Mouse (Mus musculus): Measurements from ENCODE around the gene Jak2. TPM values are rescaled to one million over a fixed set of nuclear protein-coding genes. Genes with fewer than 3 reads are reported as not detected.

Jak2 gene
- total and polyA plus RNA-seq, 3 experiments: 26.4 to 78.6 (median 30.2) TPM

DNA sequence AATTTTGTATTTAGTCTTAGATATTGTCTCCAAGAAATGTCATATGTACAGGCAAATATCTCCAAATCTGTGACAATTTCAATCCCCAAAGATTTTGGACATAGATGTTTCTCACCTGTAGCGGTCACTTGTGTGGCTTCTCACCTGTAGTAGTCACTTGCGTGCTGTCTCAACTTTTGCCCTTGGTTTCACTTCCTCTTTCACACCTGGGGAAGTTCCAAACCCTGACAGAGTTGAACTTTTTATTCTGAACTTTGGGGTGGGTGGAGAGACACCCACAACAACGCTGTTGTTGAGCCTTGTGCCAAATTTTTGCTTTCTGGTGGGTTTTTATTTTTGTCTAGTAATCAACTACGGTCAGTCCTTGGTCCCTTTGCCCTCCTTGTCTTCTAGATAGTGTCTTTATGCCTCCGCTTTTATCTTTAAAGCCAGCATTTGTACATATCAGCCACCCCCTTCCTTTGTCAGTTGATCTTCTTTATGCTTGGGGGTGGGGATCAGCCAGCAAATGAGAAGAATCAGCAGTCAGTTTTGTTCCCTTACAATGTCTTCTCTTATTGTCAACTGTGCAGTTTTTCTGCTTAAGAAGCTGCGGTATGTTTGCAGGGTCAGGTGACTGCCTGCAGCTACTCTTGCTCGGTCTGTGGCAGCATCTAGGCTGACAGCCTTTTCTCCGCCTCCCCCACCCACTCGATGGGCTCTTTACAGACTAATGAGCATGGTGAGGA is 14.8 kb upstream of the Jak2 start (continued):
- peak in 1 of 2 experiments; percentile 49; a peak in 1 of 4 replicates for TF ChIP-seq POLR2A (IDR thresholded peaks at IDR 0.05; ENCODE audit: control insufficient read depth in 1 of 2, insufficient read depth in 1 of 2, low read depth in 1 of 2, low read length in 2 of 2, poor library complexity in 1 of 2)
- no peak for TF ChIP-seq MXI1 (IDR thresholded peaks at IDR 0.05; ENCODE audit: low read depth, low read length)
- TF ChIP-seq TAL1 (IDR thresholded peaks at IDR 0.05; ENCODE audit: low read length): peak; percentile 69
- no peak for TF ChIP-seq TCF12 (IDR thresholded peaks at IDR 0.05; ENCODE audit: low read depth, low read length)
- no peak for TF ChIP-seq KAT2A (conservative IDR thresholded peaks at IDR 0.05; ENCODE audit: low read depth, low read length)

DNA sequence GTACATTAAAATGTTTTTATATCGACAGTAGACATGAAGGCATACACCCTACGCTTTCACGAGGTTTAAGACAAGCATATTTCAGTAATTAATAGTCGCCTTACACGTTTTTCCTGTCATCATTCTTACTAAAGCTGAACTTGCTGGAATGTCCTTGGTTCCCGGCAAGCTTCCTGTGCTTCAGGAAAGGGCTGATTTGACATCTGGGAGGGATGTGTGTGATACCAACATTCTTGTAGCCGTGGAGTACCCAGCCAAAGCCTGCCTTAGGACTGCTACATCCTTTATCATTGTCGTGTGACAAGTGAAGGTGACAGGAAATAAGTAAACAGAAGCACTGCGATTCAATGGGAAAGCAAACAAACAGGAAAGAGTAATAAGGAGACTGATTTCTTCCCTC is 13.5 kb upstream of the Jak2 start:
- no peaks in the 10 kb centered on the region for H3K9me3 ChIP-seq (replicated peaks; ENCODE audit: insufficient read depth, low read length)
- peaks cover 0 to 45% of the 10 kb centered on the region in 2 experiments; a peak in 2 of 4 replicates for H3K36me3 ChIP-seq (ENCODE audit: control insufficient read depth in 1 of 2, insufficient read depth in 2 of 2, low read length in 2 of 2)
- TF ChIP-seq RCOR1 (IDR thresholded peaks at IDR 0.05; ENCODE audit: low read depth, low read length) (no peak), ZKSCAN1 (IDR thresholded peaks at IDR 0.05; ENCODE audit: low read depth, low read length) (no peak), ZNF384 (IDR thresholded peaks at IDR 0.05; ENCODE audit: low read depth, low read length) (no peak), ETS1 (IDR thresholded peaks at IDR 0.05; ENCODE audit: low read depth, low read length) (no peak), MAX (IDR thresholded peaks at IDR 0.05; ENCODE audit: low read length) (no peak), BHLHE40 (IDR thresholded peaks at IDR 0.05; ENCODE audit: borderline replicate concordance, low read depth, low read length) (no peak), CHD1 (IDR thresholded peaks at IDR 0.05; ENCODE audit: low read depth, low read length) (no peak), GATA1 (IDR thresholded peaks at IDR 0.05; ENCODE audit: low read depth, low read length) (no peak), NRF1 (IDR thresholded peaks at IDR 0.05; ENCODE audit: insufficient read depth, low read depth, low read length, poor library complexity, severe bottlenecking) (no peak), MYB (IDR thresholded peaks at IDR 0.05; ENCODE audit: low read depth, low read length) (no peak), JUND (IDR thresholded peaks at IDR 0.05; ENCODE audit: low read depth, low read length) (no peak), ZC3H11A (IDR thresholded peaks at IDR 0.05; ENCODE audit: low read depth, low read length) (no peak), USF2 (IDR thresholded peaks at IDR 0.05; ENCODE audit: borderline replicate concordance in 1 of 2, insufficient read depth in 1 of 2, low read depth in 1 of 2, low read length in 2 of 2) (no peak), GABPA (IDR thresholded peaks at IDR 0.05; ENCODE audit: low read depth, low read length) (no peak)
- no peak overlapping the region for H3K27ac ChIP-seq (ENCODE audit: control insufficient read depth, low read depth, low read length)
- H3K9ac ChIP-seq (ENCODE audit: control insufficient read depth, low read depth, low read length, poor library complexity, severe bottlenecking): no peak overlapping the region
- no peaks in the 10 kb centered on the region for H3K27me3 ChIP-seq (ENCODE audit: control insufficient read depth in 1 of 2, insufficient read depth in 2 of 2, low read length in 2 of 2)
- DNase-seq (ENCODE audit: low read depth, low spot score): no peak
- H3K79me2 ChIP-seq (ENCODE audit: control insufficient read depth, insufficient read depth, low read length, poor library complexity): no peaks in the 10 kb centered on the region
- H3K4me1 ChIP-seq (ENCODE audit: control insufficient read depth in 1 of 2, insufficient read depth in 2 of 2, low read length in 2 of 2): peaks cover 41% of the 10 kb centered on the region in 2 experiments
- H3K4me3 ChIP-seq (ENCODE audit: control insufficient read depth in 1 of 2, insufficient read depth in 1 of 2, low read depth in 2 of 2, low read length in 2 of 2): no peak overlapping the region

Data from MEL (cell line).